Mouse (Mus musculus) CH12.LX (cell line): ENCODE data around the gene Gpatch2. TPM values are rescaled to one million over a fixed set of nuclear protein-coding genes. Genes with fewer than 3 reads are reported as not detected.

Experiments used
- DNase-seq: peaks from one replicate; pipeline ENCODE4 v3.0.0-alpha.2; 2013; ENCODE audit errors: extremely low read depth
- H3K27ac ChIP-seq: 2 replicates; pipeline ENCODE4 v1.5.1; 2012; ENCODE audit warnings: low read depth, mild to moderate bottlenecking, control low read depth, moderate library complexity; ENCODE audit not compliant: insufficient read depth
- H3K27me3 ChIP-seq: replicated peaks from 2 replicates; pipeline ENCODE3; 2012; ENCODE audit warnings: inconsistent platforms
- H3K36me3 ChIP-seq, 2 experiments: replicated peaks in 1 of 2; 2 replicates each; pipeline versions ENCODE3 to v1.6.1; 2012; ENCODE audit warnings: inconsistent platforms in 1 of 2, low read length in 1 of 2, mild to moderate bottlenecking in 1 of 2, mixed read lengths in 1 of 2, moderate library complexity in 1 of 2; ENCODE audit not compliant: control insufficient read depth in 1 of 2, insufficient read depth in 1 of 2
- H3K4me1 ChIP-seq, 2 experiments: 2 replicates each; pipeline ENCODE4 v1.6.1; 2012; ENCODE audit warnings: inconsistent platforms in 1 of 2, moderate library complexity in 1 of 2; ENCODE audit not compliant: insufficient read depth in 2 of 2, control insufficient read depth in 1 of 2
- H3K4me2 ChIP-seq: 2 replicates; pipeline ENCODE4 v1.6.1; 2012; ENCODE audit warnings: low read depth, mild to moderate bottlenecking, control low read depth; ENCODE audit not compliant: poor library complexity, insufficient read depth, severe bottlenecking
- H3K4me3 ChIP-seq, 3 experiments: fragments of 150-350 bp in 1 of 3; sonication (generic) in 1 of 3; replicated peaks in 1 of 3; 2 replicates each; pipeline versions ENCODE3 to v1.5.1; 2011 to 2012; ENCODE audit warnings: low read depth in 2 of 3, low read length in 2 of 3, mild to moderate bottlenecking in 2 of 3, moderate library complexity in 2 of 3, control low read depth in 1 of 3, improper control_type of control experiment in 1 of 3, inconsistent platforms in 1 of 3, mixed read lengths in 1 of 3; ENCODE audit not compliant: poor library complexity in 1 of 3
- H3K79me2 ChIP-seq: replicated peaks from 2 replicates; pipeline ENCODE4 v1.6.1; 2012; ENCODE audit warnings: mild to moderate bottlenecking, moderate library complexity; ENCODE audit not compliant: control insufficient read depth, poor library complexity, insufficient read depth, severe bottlenecking; ENCODE audit errors: extremely low read depth
- H3K9ac ChIP-seq: 2 replicates; pipeline ENCODE4 v1.6.1; 2012; ENCODE audit warnings: low read depth, mild to moderate bottlenecking, control low read depth, moderate library complexity; ENCODE audit not compliant: insufficient read depth
- H3K9me3 ChIP-seq: replicated peaks from 2 replicates; pipeline ENCODE3; 2012; ENCODE audit warnings: low read length, inconsistent platforms, mixed read lengths
- BHLHE40 ChIP-seq: IDR thresholded peaks from 2 replicates; pipeline ENCODE4 v1.6.1; 2011; ENCODE audit warnings: mild to moderate bottlenecking, low read depth, low read length, improper control_type of control experiment
- CHD2 ChIP-seq: IDR thresholded peaks from 2 replicates; pipeline ENCODE4 v1.6.1; 2011; ENCODE audit warnings: low read length, improper control_type of control experiment
- CTCF ChIP-seq, 2 experiments: IDR thresholded peaks in 1 of 2; conservative IDR thresholded peaks in 1 of 2; 2 replicates each; pipeline ENCODE4 v1.5.1; 2011 to 2012; ENCODE audit warnings: low read depth in 2 of 2, low read length in 2 of 2, improper control_type of control experiment in 1 of 2, inconsistent platforms in 1 of 2, mild to moderate bottlenecking in 1 of 2, moderate library complexity in 1 of 2
- ELF1 ChIP-seq: IDR thresholded peaks from 2 replicates; pipeline ENCODE4 v1.6.1; 2014; ENCODE audit warnings: low read depth, mild to moderate bottlenecking, inconsistent platforms, low read length, improper control_type of control experiment
- ETS1 ChIP-seq: conservative IDR thresholded peaks from 2 replicates; pipeline ENCODE4 v1.6.1; 2012; ENCODE audit warnings: low read depth, mild to moderate bottlenecking, inconsistent platforms, low read length, improper control_type of control experiment, moderate library complexity
- GABPA ChIP-seq: IDR thresholded peaks from 2 replicates; pipeline ENCODE4 v1.6.1; 2012; ENCODE audit warnings: low read depth, low read length, improper control_type of control experiment, inconsistent platforms; ENCODE audit not compliant: insufficient replicate concordance
- IRF4 ChIP-seq: IDR thresholded peaks from 2 replicates; pipeline ENCODE4 v1.6.1; 2014; ENCODE audit warnings: low read depth, mild to moderate bottlenecking, inconsistent platforms, low read length, improper control_type of control experiment
- JUN ChIP-seq: IDR thresholded peaks from 2 replicates; pipeline ENCODE4 v1.6.1; 2011; ENCODE audit warnings: low read depth, mild to moderate bottlenecking, low read length, improper control_type of control experiment, moderate library complexity; ENCODE audit not compliant: insufficient read depth
- JUND ChIP-seq: conservative IDR thresholded peaks from 2 replicates; pipeline ENCODE4 v1.6.1; 2011; ENCODE audit warnings: low read depth, low read length, improper control_type of control experiment
- MAFK ChIP-seq: IDR thresholded peaks from 2 replicates; pipeline ENCODE4 v1.6.1; 2011; ENCODE audit warnings: low read length, improper control_type of control experiment; ENCODE audit not compliant: insufficient replicate concordance
- MAX ChIP-seq: IDR thresholded peaks from 2 replicates; pipeline ENCODE4 v1.6.1; 2011; ENCODE audit warnings: low read length, improper control_type of control experiment
- MXI1 ChIP-seq: IDR thresholded peaks from 2 replicates; pipeline ENCODE4 v1.6.1; 2011; ENCODE audit warnings: mild to moderate bottlenecking, low read depth, low read length, improper control_type of control experiment
- NELFE ChIP-seq: IDR thresholded peaks from 2 replicates; pipeline ENCODE4 v1.6.1; 2011; ENCODE audit warnings: low read depth, low read length, improper control_type of control experiment
- POLR2A ChIP-seq: IDR thresholded peaks from 2 replicates; pipeline ENCODE4 v1.6.1; 2011; ENCODE audit warnings: low read depth, mild to moderate bottlenecking, improper control_type of control experiment, low read length
- RAD21 ChIP-seq: IDR thresholded peaks from 2 replicates; pipeline ENCODE4 v1.6.1; 2011; ENCODE audit warnings: low read depth, mild to moderate bottlenecking, low read length, improper control_type of control experiment, moderate library complexity
- RCOR1 ChIP-seq: conservative IDR thresholded peaks from 2 replicates; pipeline ENCODE4 v1.6.1; 2012; ENCODE audit warnings: low read depth, mild to moderate bottlenecking, inconsistent platforms, low read length, improper control_type of control experiment
- SMC3 ChIP-seq: IDR thresholded peaks from 2 replicates; pipeline ENCODE4 v1.6.1; 2011; ENCODE audit warnings: low read depth, low read length, improper control_type of control experiment
- TBP ChIP-seq: conservative IDR thresholded peaks from 2 replicates; pipeline ENCODE4 v1.6.1; 2011; ENCODE audit warnings: low read depth, low read length, improper control_type of control experiment
- TCF12 ChIP-seq: IDR thresholded peaks from 2 replicates; pipeline ENCODE4 v1.6.1; 2014; ENCODE audit warnings: low read depth, mild to moderate bottlenecking, inconsistent platforms, low read length, improper control_type of control experiment
- UBTF ChIP-seq: IDR thresholded peaks from 2 replicates; pipeline ENCODE4 v1.6.1; 2012; ENCODE audit warnings: low read depth, mild to moderate bottlenecking, inconsistent platforms, low read length, improper control_type of control experiment, moderate library complexity
- USF1 ChIP-seq: IDR thresholded peaks from 2 replicates; pipeline ENCODE4 v1.6.1; 2014; ENCODE audit warnings: low read depth, mild to moderate bottlenecking, inconsistent platforms, low read length, improper control_type of control experiment
- USF2 ChIP-seq: conservative IDR thresholded peaks from 2 replicates; pipeline ENCODE4 v1.6.1; 2011; ENCODE audit warnings: low read depth, low read length, improper control_type of control experiment
- ZMIZ1 ChIP-seq: IDR thresholded peaks from 2 replicates; pipeline ENCODE4 v1.6.1; 2012; ENCODE audit warnings: low read depth, mild to moderate bottlenecking, inconsistent platforms, low read length, improper control_type of control experiment
- ZNF384 ChIP-seq: IDR thresholded peaks from 2 replicates; pipeline ENCODE4 v1.6.1; 2012; ENCODE audit warnings: low read depth, low read length, improper control_type of control experiment, inconsistent platforms
- dilution Hi-C: fragments of 300-500 bp; cut with MboI; formaldehyde crosslinking; loops from 2 replicates; pipeline ENCODE4 v1.14.3; 2020; ENCODE audit warnings: low sequenced_read_pairs; ENCODE audit not compliant: extremely low pct_unique_long_range_greater_than_20kb, extremely low pct_ligation_motif_present
- in situ Hi-C: fragments of 300-500 bp; cut with MboI; formaldehyde crosslinking; loops from 3 replicates; pipeline ENCODE4 v1.14.3; 2019; ENCODE audit warnings: low sequenced_read_pairs, low pct_ligation_motif_present, low pct_unique_long_range_greater_than_20kb, mixed read lengths
- polyA plus RNA-seq: library from polyadenylated mRNA; unstranded; fragments of >175 nt; gene quantifications from 2 replicates; pipeline ENCODE4 v1.2.1, GENCODE M21; 2012; ENCODE audit warnings: low read depth; ENCODE audit not compliant: insufficient read length
- total RNA-seq, 2 experiments: library from RNA; depleted of rRNA; stranded (reverse); fragments of 300-350 nt in 1 of 2; fragments of >200 nt in 1 of 2; gene quantifications; 2 replicates each; pipeline ENCODE4 v1.2.3; 2012 to 2014

The Gpatch2 gene
- total and polyA plus RNA-seq, 3 experiments: 14.1 to 17.0 (median 15.4) TPM

DNA sequence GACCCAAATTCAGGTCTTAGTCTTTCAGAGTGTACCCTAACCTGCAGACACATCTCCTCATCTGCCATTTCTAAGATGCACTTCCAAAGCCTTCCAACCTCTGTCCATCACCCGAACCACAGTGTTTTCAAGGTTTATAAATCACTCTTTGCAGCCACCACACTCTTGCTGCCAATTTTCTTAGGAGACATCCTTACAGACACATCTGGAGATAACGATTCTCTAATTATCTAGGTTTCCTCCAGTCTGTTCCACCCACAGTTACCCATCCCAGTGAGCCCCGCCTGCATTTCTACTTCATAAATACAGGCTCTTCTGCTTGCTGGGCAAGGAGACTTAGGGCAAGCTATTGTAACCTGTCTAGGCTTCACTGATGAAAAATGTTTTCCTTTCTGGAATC lies 77.9 kb downstream of the Gpatch2 start:
- Histone ChIP-seq H3K9ac (no peak overlapping the region), H3K27me3 (no peaks in the 10 kb centered on the region), H3K27ac (no peak overlapping the region), H3K79me2 (no peaks in the 10 kb centered on the region), H3K4me1 (peaks cover 0 to 8% of the 10 kb centered on the region in 2 experiments; a peak in 1 of 4 replicates), H3K4me3 (no peak overlapping the region), H3K9me3 (no peaks in the 10 kb centered on the region), H3K36me3 (peaks cover 0 to 7% of the 10 kb centered on the region in 2 experiments), H3K4me2 (no peak overlapping the region)
- dilution Hi-C loops: no loop called here
- DNase-seq: no peak
- in situ Hi-C loops: no loop called here
- TF ChIP-seq GABPA (no peak), USF1 (no peak), CHD2 (no peak), JUND (no peak), UBTF (no peak), MAFK (no peak), CTCF (conservative IDR thresholded peaks at IDR 0.05 in 1 of 2, IDR thresholded peaks at IDR 0.05 in 1 of 2; ENCODE audit: low read depth in 2 of 2, low read length in 2 of 2) (no peak), BHLHE40 (no peak), RAD21 (no peak)

DNA sequence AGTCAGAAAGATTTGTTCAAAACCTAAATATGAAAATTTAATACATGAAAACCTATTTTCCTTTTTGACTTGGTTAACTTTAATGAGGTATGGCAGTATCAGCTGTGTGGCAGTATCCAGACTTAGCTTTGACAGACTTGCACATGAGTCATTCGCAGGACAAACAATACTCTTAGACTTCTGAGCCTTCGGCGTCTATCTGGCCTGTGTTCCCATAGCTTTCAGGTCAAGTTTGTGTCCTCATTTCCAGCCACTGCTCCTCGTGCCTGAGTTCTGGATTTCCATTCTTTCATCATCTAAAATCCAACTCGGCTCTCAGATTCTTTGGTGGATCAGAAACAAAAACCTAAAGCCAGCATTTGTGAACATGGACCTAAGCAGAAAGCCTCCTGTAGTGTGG lies 79.2 kb downstream of the Gpatch2 start:
- H3K79me2 ChIP-seq: no peaks in the 10 kb centered on the region
- in situ Hi-C loops: no loop called here
- H3K4me3 ChIP-seq: no peak overlapping the region
- TF ChIP-seq TBP (no peak), MXI1 (no peak), ZMIZ1 (no peak), ETS1 (no peak), SMC3 (no peak)
- no peaks in the 10 kb centered on the region for H3K27me3 ChIP-seq
- no peak overlapping the region for H3K4me2 ChIP-seq
- no peak overlapping the region for H3K27ac ChIP-seq
- H3K9ac ChIP-seq: no peak overlapping the region
- peaks cover 0 to 8% of the 10 kb centered on the region in 2 experiments; a peak in 1 of 4 replicates for H3K4me1 ChIP-seq
- dilution Hi-C loops: no loop called here
- no peak for DNase-seq
- no peaks in the 10 kb centered on the region for H3K9me3 ChIP-seq
- H3K36me3 ChIP-seq: peaks cover 0 to 7% of the 10 kb centered on the region in 2 experiments

- H3K4me2 ChIP-seq: no peak overlapping the region
- no peak overlapping the region for H3K4me3 ChIP-seq
- TF ChIP-seq RCOR1: no peak
- TF ChIP-seq POLR2A: no peak
- no peak for TF ChIP-seq JUND
- TF ChIP-seq TCF12: no peak
- TF ChIP-seq CTCF (conservative IDR thresholded peaks at IDR 0.05 in 1 of 2, IDR thresholded peaks at IDR 0.05 in 1 of 2; ENCODE audit: low read depth in 2 of 2, low read length in 2 of 2): no peak
- TF ChIP-seq USF2: no peak
- no peak for TF ChIP-seq USF1
- no peak for TF ChIP-seq JUN
- TF ChIP-seq MAFK: no peak
- no peak for TF ChIP-seq MAX
- TF ChIP-seq ZNF384: no peak
- TF ChIP-seq NELFE: no peak
- no peak for TF ChIP-seq ELF1
- no peak for TF ChIP-seq IRF4
- no peaks in the 10 kb centered on the region for H3K27me3 ChIP-seq
- in situ Hi-C loops: no loop called here
- no peak overlapping the region for H3K27ac ChIP-seq
- no peaks in the 10 kb centered on the region for H3K79me2 ChIP-seq
- no peaks in the 10 kb centered on the region for H3K9me3 ChIP-seq
- H3K4me1 ChIP-seq: peaks cover 0 to 6% of the 10 kb centered on the region in 2 experiments; a peak in 1 of 4 replicates
- no peak for DNase-seq
- H3K36me3 ChIP-seq: peaks cover 0 to 7% of the 10 kb centered on the region in 2 experiments
- H3K9ac ChIP-seq: no peak overlapping the region
- dilution Hi-C loops: no loop called here
Measured at GRCm38 (mm10) chr1:187295038-187295559, 79.8 kb downstream of the Gpatch2 start.
